Mouse (Mus musculus) lung, postnatal 0 days (tissue): Measurements from ENCODE around the gene Scpep1. TPM values are rescaled to one million over a fixed set of nuclear protein-coding genes. Genes with fewer than 3 reads are reported as not detected.

Source experiments
- ATAC-seq: fragments of 200-750 bp; cut with Nextera tagmentation; 2 replicates; pipeline ENCODE4 v1.8.0; 2017; ENCODE audit warnings: moderate library complexity
- DNase-seq: peaks from one replicate; pipeline ENCODE4 v3.0.0-alpha.2; 2016; ENCODE audit warnings: low spot score
- H3K27ac ChIP-seq: fragments of 300-500 bp; sonication (generic); 2 replicates; pipeline ENCODE4 v1.5.1; 2014; ENCODE audit warnings: antibody characterized with exemption, mild to moderate bottlenecking, low read length, mixed read lengths
- H3K27me3 ChIP-seq: fragments of 300-500 bp; sonication (generic); replicated peaks from 2 replicates; pipeline ENCODE4 v1.6.1; 2014; ENCODE audit warnings: low read length, mixed read lengths; ENCODE audit not compliant: insufficient read depth
- H3K36me3 ChIP-seq: fragments of 300-500 bp; sonication (generic); 2 replicates; pipeline ENCODE4 v1.6.1; 2014; ENCODE audit warnings: low read length, mixed read lengths; ENCODE audit not compliant: insufficient read depth
- H3K4me1 ChIP-seq: fragments of 300-500 bp; sonication (generic); 2 replicates; pipeline ENCODE4 v1.6.1; 2014; ENCODE audit warnings: antibody characterized with exemption, low read depth, low read length, mixed read lengths; ENCODE audit not compliant: insufficient read depth
- H3K4me2 ChIP-seq: fragments of 300-500 bp; sonication (generic); replicated peaks from 2 replicates; pipeline ENCODE4 v1.6.1; 2014; ENCODE audit warnings: low read depth, mild to moderate bottlenecking, low read length, moderate library complexity, mixed read lengths
- H3K4me3 ChIP-seq: fragments of 300-500 bp; sonication (generic); 2 replicates; pipeline ENCODE4 v1.5.1; 2014; ENCODE audit warnings: low read depth, low read length
- H3K9ac ChIP-seq: fragments of 300-500 bp; sonication (generic); replicated peaks from 2 replicates; pipeline ENCODE4 v1.6.1; 2014; ENCODE audit warnings: low read depth, mild to moderate bottlenecking
- H3K9me3 ChIP-seq: fragments of 300-500 bp; sonication (generic); 2 replicates; pipeline ENCODE4 v1.6.1; 2016; ENCODE audit warnings: low read length, mixed read lengths
- CTCF ChIP-seq: IDR thresholded peaks from 2 replicates; pipeline ENCODE4 v1.5.1; 2016; ENCODE audit warnings: antibody characterized with exemption, mild to moderate bottlenecking
- EP300 ChIP-seq: IDR thresholded peaks from 2 replicates; pipeline ENCODE4 v1.6.1; 2016; ENCODE audit warnings: antibody characterized with exemption, mild to moderate bottlenecking, control low read depth
- whole genome bisulfite sequencing: fragments of 180-500 bp; shearing (Covaris S2); extraction: QIAGEN DNeasy Blood & Tissue Kit; methylation state at CpG from one replicate; pipeline ENCODE4 v1.1.7; 2014; 5-methylcytosine and 5-hydroxymethylcytosine counted together
- polyA plus RNA-seq: library from polyadenylated mRNA; unstranded; fragments of >200 nt; fragmentation: Nextera tagmentation; extraction: Ambion mirVana; gene quantifications from 2 replicates; pipeline ENCODE4 v1.2.1, GENCODE M21; 2015

Gene Scpep1
- polyA plus RNA-seq, 1 experiment from 2014 or later, result 68.8 TPM

GRCm38 (mm10) chr11:88937886-88938285 is 17.4 kb downstream of the Scpep1 start:
- DNase-seq (no peak), ATAC-seq (no peak)
- H3K4me1 ChIP-seq, result no peaks in the 10 kb centered on the region
- 87% methylated on average over 2 of the region's 2 CpGs for WGBS
- no peak overlapping the region for H3K4me3 ChIP-seq
- H3K9ac ChIP-seq, result no peak overlapping the region
- H3K36me3 ChIP-seq, result no peaks in the 10 kb centered on the region
- TF ChIP-seq EP300, result no peak
- TF ChIP-seq CTCF, result no peak
- no peak overlapping the region for H3K27ac ChIP-seq
- no peak overlapping the region for H3K4me2 ChIP-seq
- H3K9me3 ChIP-seq, result no peaks in the 10 kb centered on the region
- H3K27me3 ChIP-seq, result no peaks in the 10 kb centered on the region

- ATAC-seq (no peak), DNase-seq (no peak)
- WGBS, result 91% methylated on average over 19 of the region's 19 CpGs
- Histone ChIP-seq H3K27ac (no peak overlapping the region), H3K4me2 (no peak overlapping the region), H3K4me1 (no peaks in the 10 kb centered on the region), H3K9me3 (no peaks in the 10 kb centered on the region), H3K27me3 (no peaks in the 10 kb centered on the region), H3K36me3 (no peaks in the 10 kb centered on the region), H3K4me3 (no peak overlapping the region), H3K9ac (no peak overlapping the region)
- TF ChIP-seq EP300, result no peak
- TF ChIP-seq CTCF, result no peak
Observed at GRCm38 (mm10) chr11:88934089-88935000, 20.9 kb downstream of the Scpep1 start.

- Histone ChIP-seq H3K36me3 (0 out of 2 replicates have a peak, but pooled peaks cover 3% of the 10 kb centered on the region), H3K9me3 (no peaks in the 10 kb centered on the region)
- 95% methylated on average over 9 of the region's 9 CpGs for WGBS
Observed at GRCm38 (mm10) chr11:88933030-88933429, 22.2 kb downstream of the Scpep1 start.

GRCm38 (mm10) chr11:88931692-88932530 is 23.4 kb downstream of the Scpep1 start:
- TF ChIP-seq CTCF, result no peak
- Histone ChIP-seq H3K9me3 (no peaks in the 10 kb centered on the region), H3K9ac (no peak overlapping the region), H3K27me3 (no peaks in the 10 kb centered on the region), H3K4me3 (no peak overlapping the region), H3K4me2 (no peak overlapping the region), H3K36me3 (0 out of 2 replicates have a peak, but pooled peaks cover 3% of the 10 kb centered on the region), H3K27ac (no peak overlapping the region), H3K4me1 (no peaks in the 10 kb centered on the region)
- ATAC-seq (no peak), DNase-seq (no peak)
- 86% methylated on average over 14 of the region's 14 CpGs for WGBS

More at GRCm38 (mm10) chr11:88933030-88933429, 22.2 kb downstream of the Scpep1 start:
- TF ChIP-seq EP300 (no peak), CTCF (no peak)
- Histone ChIP-seq H3K27ac (no peak overlapping the region), H3K27me3 (no peaks in the 10 kb centered on the region), H3K4me2 (no peak overlapping the region), H3K4me3 (no peak overlapping the region), H3K4me1 (no peaks in the 10 kb centered on the region), H3K9ac (no peak overlapping the region)
- ATAC-seq, result no peak
- DNase-seq, result no peak

GRCm38 (mm10) chr11:88926566-88926965 is 28.7 kb downstream of the Scpep1 start:
- Histone ChIP-seq H3K27me3 (no peaks in the 10 kb centered on the region), H3K9ac (no peak overlapping the region), H3K27ac (no peak overlapping the region), H3K4me1 (no peaks in the 10 kb centered on the region), H3K4me3 (no peak overlapping the region), H3K4me2 (no peak overlapping the region), H3K9me3 (no peaks in the 10 kb centered on the region), H3K36me3 (0 out of 2 replicates have a peak, but pooled peaks cover 3% of the 10 kb centered on the region)
- WGBS, result 56% methylated on average over 5 of the region's 5 CpGs
- ATAC-seq (no peak), DNase-seq (no peak)
- no peak for TF ChIP-seq CTCF

- no peak overlapping the region for H3K4me2 ChIP-seq
- peak; percentile 91 for DNase-seq
- no peaks in the 10 kb centered on the region for H3K36me3 ChIP-seq
- H3K4me3 ChIP-seq, result no peak overlapping the region
- H3K27me3 ChIP-seq, result no peaks in the 10 kb centered on the region
- 57% methylated on average over 8 of the region's 8 CpGs for WGBS
- peak; percentile 81 for ATAC-seq
- H3K4me1 ChIP-seq, result no peaks in the 10 kb centered on the region
- no peaks in the 10 kb centered on the region for H3K9me3 ChIP-seq
- TF ChIP-seq EP300 (peak; percentile 69), CTCF (no peak)
- no peak overlapping the region for H3K9ac ChIP-seq
- H3K27ac ChIP-seq, result peak overlapping the region; percentile 52
Observed at GRCm38 (mm10) chr11:88909388-88910036, 45.8 kb downstream of the Scpep1 start.
